Mouse (Mus musculus): ENCODE measurements around the gene Dusp9. TPM values are rescaled to one million over a fixed set of nuclear protein-coding genes. Genes with fewer than 3 reads are reported as not detected.

The Dusp9 gene
- 1.7 and 2.1 TPM in 2 replicates for polyA plus RNA-seq (2014; fragmentation: Nextera tagmentation; extraction: Ambion mirVana)

DNA sequence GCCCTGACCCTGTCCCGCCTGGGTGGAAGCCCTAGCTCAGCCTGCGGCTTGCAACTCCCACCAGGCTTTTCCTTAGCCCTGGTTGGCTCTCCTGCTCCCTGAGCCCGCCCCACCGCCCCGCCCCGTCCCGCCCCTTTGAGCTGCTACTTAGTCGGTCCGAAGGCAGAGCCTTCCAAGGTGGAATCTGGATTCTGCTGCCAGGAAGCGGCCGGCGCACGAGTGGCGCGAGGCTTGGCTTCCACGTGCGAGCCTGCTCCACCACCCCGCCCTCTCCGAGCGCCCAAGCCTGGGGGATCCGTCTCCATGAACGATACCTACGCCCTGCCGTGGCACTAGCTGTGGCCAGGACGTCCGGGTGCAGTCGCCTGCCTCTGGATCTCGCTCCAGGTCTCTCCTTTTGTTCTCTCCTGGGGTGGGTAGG is at the start of gene Dusp9:
Gene Dusp9 (plus strand): TSS at position 165 of the 421 bp plus-strand sequence.
- DNase-seq (ENCODE audit: low spot score, missing footprints) = peak; percentile 91
- H3K4me3 ChIP-seq (ENCODE audit: low read depth, low read length) = peak within 1 kb of the TSS; percentile 29
- 0 out of 2 replicates have a peak, but pooled peaks cover 2% of the 10 kb centered on the region for H3K4me1 ChIP-seq (ENCODE audit: control insufficient read depth, insufficient read depth, low read length)
- H3K27me3 ChIP-seq (ENCODE audit: control insufficient read depth, insufficient read depth, low read length) = peaks cover 48% of the 10 kb centered on the region
- no peaks in the 10 kb centered on the region for H3K9me3 ChIP-seq (ENCODE audit: control insufficient read depth, low read length)
- no peaks in the 10 kb centered on the region for H3K36me3 ChIP-seq (ENCODE audit: control insufficient read depth, insufficient read depth, low read length)
- 23% methylated on average over 28 of the region's 28 CpGs for WGBS
- H3K9ac ChIP-seq (ENCODE audit: low read length) = 0 out of 2 replicates have a peak within 1 kb of the TSS, but pooled peaks have one; percentile 12
- no peak within 1 kb of the TSS for H3K27ac ChIP-seq (ENCODE audit: low read depth, low read length)
- H3K4me2 ChIP-seq = peak within 1 kb of the TSS; percentile 53
- peak; percentile 86 for ATAC-seq (ENCODE audit: low FRiP score)

GRCm38 (mm10) chrX:73593212-73593611 is 46.0 kb upstream of the Dusp9 start:
- Histone ChIP-seq H3K36me3 (ENCODE audit: control insufficient read depth, insufficient read depth, low read length) (no peaks in the 10 kb centered on the region), H3K27me3 (ENCODE audit: control insufficient read depth, insufficient read depth, low read length) (no peaks in the 10 kb centered on the region), H3K27ac (ENCODE audit: low read depth, low read length) (no peak overlapping the region), H3K4me3 (ENCODE audit: low read depth, low read length) (no peak overlapping the region), H3K4me2 (no peak overlapping the region), H3K9ac (ENCODE audit: low read length) (no peak overlapping the region), H3K4me1 (ENCODE audit: control insufficient read depth, insufficient read depth, low read length) (0 out of 2 replicates have a peak, but pooled peaks cover 3% of the 10 kb centered on the region), H3K9me3 (ENCODE audit: control insufficient read depth, low read length) (no peaks in the 10 kb centered on the region)
- 32% methylated on average over 6 of the region's 6 CpGs for WGBS
- ATAC-seq (ENCODE audit: low FRiP score) (no peak), DNase-seq (ENCODE audit: low spot score, missing footprints) (no peak)

DNA sequence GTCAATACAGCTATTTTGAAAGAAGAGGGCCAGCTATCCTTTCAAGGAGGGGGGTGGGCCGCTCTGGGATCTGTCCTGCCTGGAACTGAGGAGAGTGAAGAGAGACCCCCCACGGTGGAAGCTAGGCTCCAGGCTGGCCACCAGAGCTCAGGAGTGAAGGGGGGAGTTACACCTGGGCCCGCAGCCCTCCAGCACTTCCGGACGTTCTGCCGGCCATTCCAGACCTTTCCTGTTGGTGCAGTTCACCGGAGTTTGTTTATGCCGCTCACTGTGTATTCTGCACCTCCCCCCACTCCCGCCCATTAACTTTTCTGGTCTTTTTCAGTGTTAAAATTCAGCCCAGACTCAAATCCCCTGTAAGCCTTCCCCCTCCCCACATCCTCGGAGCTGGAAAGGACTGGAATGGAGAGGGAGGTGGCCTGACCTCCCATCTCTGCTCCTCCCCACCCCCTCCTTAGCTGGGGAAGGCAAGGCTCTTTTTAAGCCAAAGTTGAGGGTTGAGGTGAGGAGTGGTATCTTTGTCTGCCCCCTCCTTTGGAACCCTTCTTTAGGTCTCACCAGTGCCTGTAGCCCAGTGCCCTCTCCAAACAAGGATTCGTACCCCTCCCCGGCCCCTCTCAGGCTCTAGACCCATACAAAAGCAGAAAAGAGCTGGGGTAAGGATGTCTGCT is 44.6 kb upstream of the Dusp9 start:
- no peaks in the 10 kb centered on the region for H3K36me3 ChIP-seq (ENCODE audit: control insufficient read depth, insufficient read depth, low read length)
- DNase-seq (ENCODE audit: low spot score, missing footprints) (no peak), ATAC-seq (ENCODE audit: low FRiP score) (no peak)
- no peaks in the 10 kb centered on the region for H3K9me3 ChIP-seq (ENCODE audit: control insufficient read depth, low read length)
- 0 out of 2 replicates have a peak, but pooled peaks cover 3% of the 10 kb centered on the region for H3K4me1 ChIP-seq (ENCODE audit: control insufficient read depth, insufficient read depth, low read length)
- 37% methylated on average over 11 of the region's 12 CpGs for WGBS
- H3K27ac ChIP-seq (ENCODE audit: low read depth, low read length) = no peak overlapping the region
- H3K4me3 ChIP-seq (ENCODE audit: low read depth, low read length) = no peak overlapping the region
- no peaks in the 10 kb centered on the region for H3K27me3 ChIP-seq (ENCODE audit: control insufficient read depth, insufficient read depth, low read length)
- H3K9ac ChIP-seq (ENCODE audit: low read length) = no peak overlapping the region
- H3K4me2 ChIP-seq = no peak overlapping the region

DNA sequence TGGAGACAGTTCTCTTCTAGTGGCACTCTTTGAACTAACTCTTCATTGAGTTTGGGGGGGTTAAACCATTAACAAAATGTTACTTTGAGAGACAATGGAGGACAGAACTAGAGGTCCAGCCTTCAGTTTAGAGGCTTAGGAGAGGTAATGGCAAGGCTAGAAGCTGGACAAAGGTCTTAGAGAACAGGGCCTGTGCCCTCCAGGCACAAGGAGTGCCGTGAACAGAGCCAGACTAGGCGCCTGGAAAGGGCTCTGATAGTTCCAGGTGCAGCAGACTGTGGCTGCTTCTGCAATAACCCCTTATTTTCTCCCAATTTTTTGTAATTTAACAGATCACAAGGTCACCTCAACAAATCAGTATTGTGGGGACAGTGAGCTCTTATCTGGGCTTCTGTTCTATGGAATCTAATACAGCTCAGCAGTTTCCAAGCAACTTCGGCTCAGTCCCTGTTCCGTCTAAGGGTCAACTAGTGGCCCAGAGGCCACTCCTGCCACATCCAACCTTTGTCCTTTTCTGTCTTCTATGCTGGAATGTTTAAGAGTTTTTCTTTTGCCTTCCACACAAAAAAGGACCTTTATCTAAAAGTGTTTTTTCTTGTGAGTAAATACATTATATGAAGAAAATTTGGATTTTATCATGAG is 43.8 kb upstream of the Dusp9 start:
- 65% methylated on average over 4 of the region's 4 CpGs for WGBS
- no peaks in the 10 kb centered on the region for H3K27me3 ChIP-seq (ENCODE audit: control insufficient read depth, insufficient read depth, low read length)
- DNase-seq (ENCODE audit: low spot score, missing footprints) (no peak), ATAC-seq (ENCODE audit: low FRiP score) (no peak)
- no peak overlapping the region for H3K27ac ChIP-seq (ENCODE audit: low read depth, low read length)
- no peak overlapping the region for H3K9ac ChIP-seq (ENCODE audit: low read length)
- H3K9me3 ChIP-seq (ENCODE audit: control insufficient read depth, low read length) = no peaks in the 10 kb centered on the region
- H3K4me3 ChIP-seq (ENCODE audit: low read depth, low read length) = no peak overlapping the region
- no peaks in the 10 kb centered on the region for H3K36me3 ChIP-seq (ENCODE audit: control insufficient read depth, insufficient read depth, low read length)
- H3K4me1 ChIP-seq (ENCODE audit: control insufficient read depth, insufficient read depth, low read length) = 0 out of 2 replicates have a peak, but pooled peaks cover 3% of the 10 kb centered on the region
- no peak overlapping the region for H3K4me2 ChIP-seq

DNA sequence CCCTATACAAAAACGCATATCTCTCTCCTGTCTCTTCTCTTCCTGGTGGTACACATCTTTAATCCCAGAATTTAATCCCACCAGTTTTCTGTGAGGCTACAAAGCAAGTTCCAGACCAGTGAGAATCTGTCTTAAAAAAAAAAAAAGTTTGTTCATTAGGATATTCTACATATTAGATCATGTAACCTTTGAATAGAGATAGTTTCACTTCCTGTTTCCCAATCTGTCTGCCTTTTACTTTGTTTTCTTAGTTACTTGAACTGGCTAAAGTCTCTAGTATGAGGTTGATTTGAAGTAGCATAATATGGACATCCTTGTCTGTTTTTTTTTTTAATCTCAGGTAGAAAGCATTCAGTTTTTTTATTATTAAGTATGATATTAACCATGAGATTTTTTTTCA is 37.8 kb upstream of the Dusp9 start:
- ATAC-seq (ENCODE audit: low FRiP score) (no peak), DNase-seq (ENCODE audit: low spot score, missing footprints) (no peak)
- Histone ChIP-seq H3K4me1 (ENCODE audit: control insufficient read depth, insufficient read depth, low read length) (no peaks in the 10 kb centered on the region), H3K9ac (ENCODE audit: low read length) (no peak overlapping the region), H3K9me3 (ENCODE audit: control insufficient read depth, low read length) (no peaks in the 10 kb centered on the region), H3K4me3 (ENCODE audit: low read depth, low read length) (no peak overlapping the region), H3K4me2 (no peak overlapping the region), H3K27ac (ENCODE audit: low read depth, low read length) (no peak overlapping the region), H3K36me3 (ENCODE audit: control insufficient read depth, insufficient read depth, low read length) (no peaks in the 10 kb centered on the region), H3K27me3 (ENCODE audit: control insufficient read depth, insufficient read depth, low read length) (no peaks in the 10 kb centered on the region)
- 71% methylated on average over 1 of the region's 1 CpGs for WGBS

DNA sequence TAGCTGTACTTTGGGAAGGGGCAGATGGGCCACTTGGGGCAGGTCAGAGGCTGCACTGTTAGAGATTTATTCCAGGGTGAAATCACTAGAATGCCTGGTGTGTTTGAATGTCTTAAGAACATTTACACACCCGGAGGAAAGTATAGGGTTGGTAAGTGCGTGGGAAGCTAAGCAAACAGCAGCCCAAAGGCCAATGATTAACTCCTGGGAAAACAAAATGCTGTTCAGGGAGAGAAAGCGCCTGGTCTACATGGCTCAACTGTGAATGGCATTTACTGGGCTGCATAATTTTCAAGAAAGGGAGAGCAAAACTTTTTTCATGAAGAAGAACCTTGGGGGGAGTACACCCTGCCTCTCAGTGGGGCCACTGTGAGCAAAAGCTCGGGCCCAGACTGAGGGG is 25.6 kb upstream of the Dusp9 start:
- DNase-seq (ENCODE audit: low spot score, missing footprints) (no peak), ATAC-seq (ENCODE audit: low FRiP score) (no peak)
- no peaks in the 10 kb centered on the region for H3K9me3 ChIP-seq (ENCODE audit: control insufficient read depth, low read length)
- H3K4me2 ChIP-seq = no peak overlapping the region
- no peak overlapping the region for H3K27ac ChIP-seq (ENCODE audit: low read depth, low read length)
- WGBS = 69% methylated on average over 4 of the region's 4 CpGs
- H3K27me3 ChIP-seq (ENCODE audit: control insufficient read depth, insufficient read depth, low read length) = no peaks in the 10 kb centered on the region
- H3K36me3 ChIP-seq (ENCODE audit: control insufficient read depth, insufficient read depth, low read length) = no peaks in the 10 kb centered on the region
- H3K4me3 ChIP-seq (ENCODE audit: low read depth, low read length) = no peak overlapping the region
- H3K4me1 ChIP-seq (ENCODE audit: control insufficient read depth, insufficient read depth, low read length) = no peaks in the 10 kb centered on the region
- no peak overlapping the region for H3K9ac ChIP-seq (ENCODE audit: low read length)

DNA sequence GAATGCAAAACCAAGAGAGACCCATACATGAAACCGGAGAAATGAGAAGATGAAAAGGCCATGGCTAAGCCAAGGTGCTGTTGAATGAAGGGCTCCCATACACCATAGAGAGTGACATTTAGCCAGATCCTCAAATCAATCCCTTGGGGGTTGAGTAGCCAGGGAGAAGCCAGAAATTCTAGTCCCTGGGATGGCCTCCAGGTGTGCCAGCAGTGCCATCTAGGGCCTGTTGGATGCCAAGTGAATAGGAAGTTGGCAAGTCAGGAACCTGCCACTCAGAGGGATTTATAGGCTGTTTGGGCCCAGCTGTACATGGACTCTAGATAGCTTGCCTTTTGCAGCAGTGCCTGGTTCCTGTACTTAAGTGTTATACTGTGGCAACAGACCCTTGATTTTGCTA is 23.3 kb upstream of the Dusp9 start:
- H3K4me3 ChIP-seq (ENCODE audit: low read depth, low read length) = no peak overlapping the region
- no peak overlapping the region for H3K9ac ChIP-seq (ENCODE audit: low read length)
- no peaks in the 10 kb centered on the region for H3K27me3 ChIP-seq (ENCODE audit: control insufficient read depth, insufficient read depth, low read length)
- no peaks in the 10 kb centered on the region for H3K36me3 ChIP-seq (ENCODE audit: control insufficient read depth, insufficient read depth, low read length)
- ATAC-seq (ENCODE audit: low FRiP score) (no peak), DNase-seq (ENCODE audit: low spot score, missing footprints) (no peak)
- no peak overlapping the region for H3K4me2 ChIP-seq
- 92% methylated on average over 1 of the region's 1 CpGs for WGBS
- no peaks in the 10 kb centered on the region for H3K9me3 ChIP-seq (ENCODE audit: control insufficient read depth, low read length)
- no peaks in the 10 kb centered on the region for H3K4me1 ChIP-seq (ENCODE audit: control insufficient read depth, insufficient read depth, low read length)
- no peak overlapping the region for H3K27ac ChIP-seq (ENCODE audit: low read depth, low read length)

GRCm38 (mm10) chrX:73619401-73619800 is 19.8 kb upstream of the Dusp9 start:
- Histone ChIP-seq H3K4me2 (no peak overlapping the region), H3K4me1 (ENCODE audit: control insufficient read depth, insufficient read depth, low read length) (no peaks in the 10 kb centered on the region), H3K27me3 (ENCODE audit: control insufficient read depth, insufficient read depth, low read length) (no peaks in the 10 kb centered on the region), H3K27ac (ENCODE audit: low read depth, low read length) (no peak overlapping the region), H3K36me3 (ENCODE audit: control insufficient read depth, insufficient read depth, low read length) (no peaks in the 10 kb centered on the region), H3K9ac (ENCODE audit: low read length) (no peak overlapping the region), H3K4me3 (ENCODE audit: low read depth, low read length) (no peak overlapping the region), H3K9me3 (ENCODE audit: control insufficient read depth, low read length) (no peaks in the 10 kb centered on the region)
- DNase-seq (ENCODE audit: low spot score, missing footprints) (no peak), ATAC-seq (ENCODE audit: low FRiP score) (no peak)

DNA sequence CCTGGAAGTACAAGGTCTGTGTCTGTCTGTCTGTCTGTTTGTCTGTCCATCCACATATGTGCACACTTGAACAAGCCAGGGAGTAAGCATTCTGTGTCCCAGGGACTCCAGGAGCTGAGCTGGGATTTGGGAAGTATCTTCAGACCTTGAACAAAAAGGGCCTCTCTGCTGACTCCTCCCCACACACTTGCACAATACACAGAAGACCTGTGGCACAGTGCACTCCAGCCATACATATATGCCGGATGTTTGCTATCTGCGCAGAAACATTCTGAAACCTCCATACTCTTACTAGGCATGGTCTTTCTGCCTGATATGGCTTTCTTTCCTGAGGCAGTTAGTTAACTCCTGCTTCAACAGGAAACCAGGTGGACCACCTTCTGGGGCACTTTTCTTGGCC is 19.3 kb upstream of the Dusp9 start:
- Histone ChIP-seq H3K36me3 (ENCODE audit: control insufficient read depth, insufficient read depth, low read length) (no peaks in the 10 kb centered on the region), H3K4me3 (ENCODE audit: low read depth, low read length) (no peak overlapping the region), H3K27ac (ENCODE audit: low read depth, low read length) (no peak overlapping the region), H3K9ac (ENCODE audit: low read length) (no peak overlapping the region), H3K4me2 (no peak overlapping the region), H3K9me3 (ENCODE audit: control insufficient read depth, low read length) (no peaks in the 10 kb centered on the region), H3K27me3 (ENCODE audit: control insufficient read depth, insufficient read depth, low read length) (no peaks in the 10 kb centered on the region), H3K4me1 (ENCODE audit: control insufficient read depth, insufficient read depth, low read length) (no peaks in the 10 kb centered on the region)
- ATAC-seq (ENCODE audit: low FRiP score) (no peak), DNase-seq (ENCODE audit: low spot score, missing footprints) (no peak)
- WGBS = 100% methylated on average over 2 of the region's 2 CpGs

All from midbrain, embryonic 11.5 days (tissue).